Mouse (Mus musculus) liver, adult 2 months (tissue): ENCODE results near the gene Amd1. TPM values are rescaled to one million over a fixed set of nuclear protein-coding genes. Genes with fewer than 3 reads are reported as not detected.

Experiments
- DNase-seq: peaks from one replicate; pipeline ENCODE4 v3.0.0-alpha.2; 2011; ENCODE audit warnings: low read depth, low spot score; ENCODE audit errors: extremely low read depth
- H3K27ac ChIP-seq: fragments of 200-500 bp; replicated peaks from 2 replicates; pipeline ENCODE4 v1.5.1; 2012; ENCODE audit warnings: low read depth, mild to moderate bottlenecking, control low read depth, inconsistent platforms, low read length; ENCODE audit not compliant: insufficient read depth
- H3K27me3 ChIP-seq: fragments of 200-500 bp; 2 replicates; pipeline ENCODE4 v1.6.1; 2012; ENCODE audit warnings: mild to moderate bottlenecking, moderate library complexity, low read length, inconsistent platforms; ENCODE audit not compliant: control insufficient read depth, insufficient read depth
- H3K36me3 ChIP-seq: fragments of 200-500 bp; 2 replicates; pipeline ENCODE4 v1.6.1; 2012; ENCODE audit warnings: low read length, inconsistent platforms; ENCODE audit not compliant: control insufficient read depth, insufficient read depth
- H3K4me1 ChIP-seq: fragments of 200-500 bp; 2 replicates; pipeline ENCODE4 v1.6.1; 2011; ENCODE audit warnings: low read length; ENCODE audit not compliant: control insufficient read depth, insufficient read depth
- H3K4me3 ChIP-seq: fragments of 200-500 bp; 2 replicates; pipeline ENCODE4 v1.5.1; 2011; ENCODE audit warnings: low read depth, mild to moderate bottlenecking, control low read depth, low read length, moderate library complexity; ENCODE audit not compliant: insufficient read depth
- H3K79me2 ChIP-seq: fragments of 200-500 bp; 2 replicates; pipeline ENCODE4 v1.6.1; 2012; ENCODE audit warnings: inconsistent platforms, mild to moderate bottlenecking, low read length, moderate library complexity; ENCODE audit not compliant: control insufficient read depth, insufficient read depth
- H3K9ac ChIP-seq: fragments of 200-500 bp; 2 replicates; pipeline ENCODE4 v1.6.1; 2012; ENCODE audit warnings: low read depth, mild to moderate bottlenecking, control low read depth, inconsistent platforms, low read length
- CTCF ChIP-seq: fragments of 200-500 bp; IDR thresholded peaks from 2 replicates; pipeline ENCODE4 v1.5.1; 2011; ENCODE audit warnings: low read depth, low read length, control low read depth
- POLR2A ChIP-seq: fragments of 200-500 bp; IDR thresholded peaks from 2 replicates; pipeline ENCODE4 v1.6.1; 2011; ENCODE audit warnings: low read length, control low read depth; ENCODE audit not compliant: insufficient read depth; ENCODE audit errors: extremely low read depth
- WGBS: fragments of 180-500 bp; shearing (Covaris S2); methylation state at CpG from one replicate; pipeline ENCODE4 v1.1.7; 2018; 5-methylcytosine and 5-hydroxymethylcytosine counted together
- polyA plus RNA-seq: library from polyadenylated mRNA; depleted of rRNA; stranded (reverse); fragments of >200 nt; gene quantifications from 2 replicates; pipeline ENCODE4 v1.2.3, GENCODE M21; 2012
- total RNA-seq: library from RNA; depleted of rRNA; stranded (reverse); fragments of >200 nt; gene quantifications from 2 replicates; pipeline ENCODE4 v1.2.3, GENCODE M21; 2014

The Amd1 gene
- total and polyA plus RNA-seq, 2 experiments: 6.9 to 27.1 TPM

DNA sequence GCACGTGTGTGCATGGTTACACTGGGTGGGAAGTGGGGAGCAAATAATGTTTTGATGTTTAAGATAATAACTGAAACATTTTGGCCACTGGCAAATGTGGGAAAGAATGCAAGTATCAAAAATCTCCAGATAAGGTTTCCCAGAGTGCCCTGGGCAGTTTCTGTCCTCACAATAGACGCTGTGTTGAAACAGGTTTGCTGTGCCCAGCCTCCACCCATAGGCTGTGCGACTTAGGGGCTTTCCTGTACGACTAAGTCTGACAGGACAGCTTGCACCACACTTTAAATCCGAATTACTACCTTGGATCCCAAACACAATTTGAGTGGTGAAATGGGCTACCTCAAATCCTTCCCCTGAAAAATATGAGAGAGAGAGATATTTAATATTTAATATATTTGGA lies 23.7 kb downstream of the Amd1 start:
- WGBS: 72% methylated on average over 5 of the region's 5 CpGs

GRCm38 (mm10) chr10:40275991-40276390 lies 26.0 kb downstream of the Amd1 start:
- Histone ChIP-seq H3K27me3 (no peaks in the 10 kb centered on the region), H3K4me3 (no peak overlapping the region), H3K27ac (no peak overlapping the region), H3K4me1 (no peaks in the 10 kb centered on the region), H3K79me2 (no peaks in the 10 kb centered on the region), H3K9ac (no peak overlapping the region), H3K36me3 (no peaks in the 10 kb centered on the region)
- no peak for DNase-seq
- TF ChIP-seq POLR2A: no peak
- TF ChIP-seq CTCF: no peak
- WGBS: 78% methylated on average over 7 of the region's 7 CpGs

More for the DNA sequence above, 23.7 kb downstream of the Amd1 start:
- no peak for TF ChIP-seq POLR2A
- no peak for TF ChIP-seq CTCF
- H3K79me2 ChIP-seq: no peaks in the 10 kb centered on the region
- no peaks in the 10 kb centered on the region for H3K36me3 ChIP-seq
- H3K4me3 ChIP-seq: no peak overlapping the region
- H3K9ac ChIP-seq: no peak overlapping the region
- no peaks in the 10 kb centered on the region for H3K27me3 ChIP-seq
- no peaks in the 10 kb centered on the region for H3K4me1 ChIP-seq
- no peak overlapping the region for H3K27ac ChIP-seq
- no peak for DNase-seq

DNA sequence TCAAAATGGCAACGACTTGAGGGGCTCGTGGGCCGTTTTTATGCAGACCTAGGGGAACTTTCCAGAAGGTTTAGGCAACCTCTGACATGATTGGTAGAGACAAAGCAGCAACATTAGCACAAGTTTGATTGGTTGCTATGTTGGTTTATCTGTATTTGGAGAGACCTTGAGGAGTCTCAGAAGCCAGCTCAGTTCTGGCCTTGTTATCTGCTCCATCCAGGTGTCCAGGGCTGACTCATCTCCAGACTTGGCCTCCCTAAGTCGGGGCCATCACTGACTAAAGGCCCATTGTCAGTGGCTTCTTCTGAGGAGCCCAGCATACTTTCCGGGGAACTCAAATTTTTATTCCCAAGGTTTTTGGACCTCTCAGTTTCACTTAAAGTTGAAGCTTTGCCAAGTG lies 28.0 kb downstream of the Amd1 start:
- no peaks in the 10 kb centered on the region for H3K4me1 ChIP-seq
- H3K9ac ChIP-seq: no peak overlapping the region
- H3K27me3 ChIP-seq: no peaks in the 10 kb centered on the region
- H3K4me3 ChIP-seq: no peak overlapping the region
- no peak overlapping the region for H3K27ac ChIP-seq
- 79% methylated on average over 5 of the region's 5 CpGs for WGBS
- no peaks in the 10 kb centered on the region for H3K79me2 ChIP-seq
- no peak for DNase-seq
- no peak for TF ChIP-seq CTCF
- no peak for TF ChIP-seq POLR2A
- no peaks in the 10 kb centered on the region for H3K36me3 ChIP-seq

DNA sequence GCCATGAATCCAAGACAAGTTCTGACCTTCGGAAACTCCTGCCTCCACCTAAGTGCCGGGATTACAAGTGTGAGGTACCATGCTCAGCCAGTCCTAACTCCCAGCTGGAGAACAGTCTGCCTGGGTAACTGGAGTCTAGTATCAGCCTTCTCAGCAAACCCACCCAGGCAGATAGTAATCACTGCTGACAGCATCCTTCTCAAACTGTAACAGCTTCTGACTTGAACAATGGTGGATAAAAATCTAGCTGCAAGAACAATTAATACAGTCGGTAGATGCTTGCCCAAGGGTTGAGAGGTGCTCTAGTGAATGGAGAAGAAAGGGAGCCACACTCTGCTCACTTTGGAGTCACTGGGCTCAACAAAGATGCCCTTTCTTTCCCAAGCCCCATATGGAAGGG lies 30.8 kb downstream of the Amd1 start:
- no peaks in the 10 kb centered on the region for H3K36me3 ChIP-seq
- H3K27ac ChIP-seq: no peak overlapping the region
- H3K79me2 ChIP-seq: no peaks in the 10 kb centered on the region
- no peak overlapping the region for H3K9ac ChIP-seq
- 96% methylated on average over 3 of the region's 3 CpGs for WGBS
- no peak overlapping the region for H3K4me3 ChIP-seq
- no peak for TF ChIP-seq POLR2A
- no peak for TF ChIP-seq CTCF
- no peaks in the 10 kb centered on the region for H3K4me1 ChIP-seq
- no peaks in the 10 kb centered on the region for H3K27me3 ChIP-seq
- DNase-seq: no peak

GRCm38 (mm10) chr10:40264920-40265319 lies 37.1 kb downstream of the Amd1 start:
- 91% methylated on average over 3 of the region's 3 CpGs for WGBS
- Histone ChIP-seq H3K4me1 (no peaks in the 10 kb centered on the region), H3K36me3 (no peaks in the 10 kb centered on the region), H3K27me3 (no peaks in the 10 kb centered on the region), H3K27ac (no peak overlapping the region), H3K79me2 (no peaks in the 10 kb centered on the region), H3K4me3 (no peak overlapping the region), H3K9ac (no peak overlapping the region)
- no peak for DNase-seq
- TF ChIP-seq CTCF: peak; percentile 22; the same call in 1 of the 2 replicates
- no peak for TF ChIP-seq POLR2A

DNA sequence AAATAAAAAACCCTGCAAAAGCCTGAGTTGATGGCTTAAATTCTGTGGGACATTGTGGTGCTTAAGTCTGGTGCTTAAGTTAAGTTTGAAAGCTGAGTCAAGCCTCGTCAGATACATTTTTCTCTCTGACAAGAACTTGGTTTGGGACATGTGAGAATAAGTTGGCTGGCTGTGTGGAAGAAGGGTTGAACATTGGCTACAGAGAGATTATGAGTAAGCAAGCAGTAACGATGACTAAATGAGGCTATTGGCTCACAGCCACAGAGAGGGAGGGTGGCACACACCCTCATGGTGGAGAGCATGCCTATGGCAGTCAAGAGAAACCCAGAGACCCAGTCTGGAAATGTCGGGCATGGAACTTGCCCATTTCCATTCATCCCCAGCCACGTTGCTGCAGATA lies 38.3 kb downstream of the Amd1 start:
- no peaks in the 10 kb centered on the region for H3K27me3 ChIP-seq
- H3K9ac ChIP-seq: no peak overlapping the region
- H3K79me2 ChIP-seq: no peaks in the 10 kb centered on the region
- H3K27ac ChIP-seq: no peak overlapping the region
- no peak overlapping the region for H3K4me3 ChIP-seq
- no peak for DNase-seq
- H3K36me3 ChIP-seq: no peaks in the 10 kb centered on the region
- 76% methylated on average over 4 of the region's 4 CpGs for WGBS
- TF ChIP-seq POLR2A (no peak), CTCF (no peak)
- peaks cover 3% of the 10 kb centered on the region for H3K4me1 ChIP-seq
